Mouse (Mus musculus) embryo, embryonic 10.5 days (tissue): Measurements from ENCODE around the gene Tsc2.

Experiments used
- DNase-seq: peaks from one replicate; pipeline ENCODE4 v3.0.0-alpha.2; 2015; ENCODE audit warnings: low spot score

Tsc2 gene

DNA sequence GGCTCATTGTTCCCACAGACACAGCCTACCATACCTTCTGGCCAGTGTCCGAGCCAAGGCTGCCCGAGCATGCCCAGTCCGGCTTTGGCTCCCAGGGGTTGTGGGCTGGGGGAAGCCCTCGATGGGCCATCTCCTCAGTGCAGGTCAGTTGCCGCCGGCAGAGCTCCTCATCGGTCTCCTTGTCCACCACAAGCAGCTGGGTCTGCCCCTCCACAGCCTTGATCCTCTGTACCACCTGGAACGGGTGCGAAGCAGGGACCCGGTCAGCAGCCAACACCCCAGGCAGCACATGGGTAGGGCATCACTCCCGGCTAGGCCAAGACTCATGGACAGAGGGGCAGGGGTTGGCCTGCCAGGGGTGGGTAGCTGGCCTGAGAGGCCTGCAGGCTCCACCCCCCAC lies 15.1 kb upstream of the Tsc2 start:
- no peak for DNase-seq

DNA sequence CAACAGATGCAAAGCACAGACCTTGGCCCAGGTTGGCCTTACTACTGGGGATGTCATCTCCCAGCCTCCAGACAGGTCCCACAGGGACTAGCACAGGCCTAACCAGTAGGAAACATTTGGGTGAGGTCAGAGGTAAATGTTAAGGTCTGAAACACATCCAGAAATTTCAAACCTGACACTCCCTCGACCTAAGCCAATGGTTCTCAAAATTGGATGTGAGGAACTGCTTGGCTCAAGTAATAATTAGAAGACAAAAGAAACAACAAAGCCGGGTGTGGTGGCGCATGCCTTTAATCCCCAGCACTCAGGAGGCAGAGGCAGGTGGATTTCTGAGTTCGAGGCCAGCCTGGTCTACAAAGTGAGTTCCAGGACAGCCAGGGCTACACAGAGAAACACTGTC lies 14.0 kb upstream of the Tsc2 start:
- DNase-seq, result no peak

DNA sequence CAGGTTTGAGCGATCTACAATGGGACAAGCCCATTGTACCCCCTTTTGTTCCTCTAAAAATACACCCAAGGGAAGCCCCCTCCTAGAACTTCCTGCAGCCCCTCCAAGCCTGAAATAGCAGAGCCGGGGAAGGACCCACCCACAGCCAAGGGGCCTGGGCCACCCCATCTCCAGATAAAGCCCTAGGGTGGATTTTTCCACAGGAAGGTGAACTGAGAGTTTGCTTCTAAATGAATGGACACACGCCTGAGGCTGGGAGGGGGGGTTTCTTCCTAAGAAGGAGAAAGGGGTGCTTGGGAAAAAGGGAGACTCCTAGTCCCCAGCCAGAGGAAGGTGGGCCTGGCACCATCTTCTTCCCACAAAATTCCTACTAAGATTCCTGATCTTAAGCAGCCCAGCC lies 13.5 kb upstream of the Tsc2 start:
- no peak for DNase-seq

DNA sequence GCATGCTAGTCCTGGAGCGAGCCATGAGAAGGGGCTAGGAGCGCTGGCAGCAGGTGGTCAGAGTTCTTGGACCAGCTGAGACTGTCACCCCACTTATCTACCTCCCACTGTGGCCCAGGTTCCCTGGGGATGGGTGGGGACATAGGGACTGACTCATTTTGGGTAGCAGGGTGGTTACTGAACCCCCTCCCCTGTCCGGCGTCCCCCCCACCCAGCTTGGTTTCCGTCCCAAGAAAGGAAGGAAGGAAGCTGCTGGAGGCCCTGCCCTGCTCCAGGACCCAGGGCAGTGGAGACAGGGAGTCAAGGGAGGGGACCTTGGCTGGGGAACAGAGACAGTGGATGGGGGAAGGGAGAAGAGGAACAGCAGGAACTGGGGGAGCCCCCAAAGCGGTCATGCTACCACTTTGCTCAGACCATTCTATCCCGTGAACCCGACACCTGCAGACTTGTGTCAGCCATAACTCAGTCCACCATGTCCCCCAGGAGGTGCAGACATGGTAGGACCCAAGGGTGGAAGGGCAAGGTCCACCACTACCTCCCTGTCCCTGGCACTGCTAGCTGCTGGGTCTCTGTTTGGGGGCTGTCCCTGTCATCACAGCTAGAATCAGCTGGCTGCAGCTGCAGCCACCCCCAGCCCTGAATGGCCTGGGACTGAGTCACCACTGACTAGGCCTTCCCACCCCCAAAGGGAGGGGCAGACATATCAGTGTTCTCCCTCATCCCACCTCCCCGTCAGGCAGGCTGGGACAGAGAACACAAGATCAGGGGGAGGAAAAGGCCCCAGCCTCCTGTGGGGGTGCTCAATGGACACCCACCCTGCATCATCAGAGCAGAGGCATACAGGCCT lies 12.7 kb upstream of the Tsc2 start:
- DNase-seq, result no peak

DNA sequence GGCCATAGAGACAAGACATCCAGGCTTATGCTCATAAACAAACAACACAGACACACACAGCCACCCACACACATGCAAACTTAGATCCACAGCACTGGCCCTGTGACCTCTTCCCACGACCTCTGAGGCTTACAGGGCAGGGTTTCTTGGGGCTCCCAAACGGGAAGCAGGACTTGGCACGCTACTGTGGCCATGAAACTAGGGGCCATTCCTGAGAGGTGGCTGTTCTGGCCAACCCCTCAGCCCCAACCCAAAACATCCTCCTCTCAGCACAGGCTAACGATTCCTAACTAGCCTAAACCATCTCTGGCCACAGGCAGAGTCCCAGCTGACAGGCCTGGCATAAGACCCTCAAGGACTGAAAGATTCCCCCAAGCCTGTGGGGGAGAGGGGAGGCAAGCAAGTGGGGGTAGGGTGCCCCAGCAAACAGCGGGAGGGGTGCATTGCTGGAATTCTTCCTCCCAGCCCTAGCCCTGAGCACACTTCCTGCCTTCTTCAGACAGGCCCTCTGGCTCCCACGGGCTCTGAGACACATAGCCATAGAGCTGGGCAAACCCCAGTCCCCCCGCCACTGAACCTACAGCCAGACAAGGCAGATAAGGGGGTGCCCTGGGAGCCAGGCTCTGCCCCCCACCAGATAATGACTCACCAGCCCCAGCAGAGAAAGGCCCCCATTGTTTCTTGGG lies 11.7 kb upstream of the Tsc2 start:
- DNase-seq, result no peak

DNA sequence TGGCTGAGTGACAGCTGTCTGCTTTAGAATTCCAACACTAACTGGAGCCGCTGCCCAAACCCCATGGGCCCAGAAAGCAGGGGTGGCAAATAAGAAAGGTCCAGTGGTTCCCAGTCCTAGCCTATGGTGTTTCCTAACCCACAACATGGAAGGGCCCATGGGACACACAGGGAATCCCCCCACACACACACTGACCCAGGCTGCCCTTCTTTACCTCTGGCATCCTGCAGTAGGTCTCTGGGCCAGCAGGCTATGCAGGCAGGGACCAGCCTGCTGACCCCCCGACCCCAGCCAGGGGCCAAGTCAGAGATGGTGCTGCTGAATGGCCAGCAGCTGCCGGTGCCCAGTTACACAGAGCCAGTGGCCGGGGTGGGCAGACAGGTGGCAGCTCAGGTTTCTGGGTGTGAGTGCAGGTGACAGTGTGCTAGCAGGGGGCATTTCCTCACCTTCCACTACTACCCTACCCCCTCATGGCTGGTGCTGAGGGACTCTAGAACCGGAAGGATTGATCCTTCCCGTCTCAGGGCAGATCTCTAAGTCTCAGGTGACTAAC lies 10.4 kb upstream of the Tsc2 start:
- no peak for DNase-seq

DNA sequence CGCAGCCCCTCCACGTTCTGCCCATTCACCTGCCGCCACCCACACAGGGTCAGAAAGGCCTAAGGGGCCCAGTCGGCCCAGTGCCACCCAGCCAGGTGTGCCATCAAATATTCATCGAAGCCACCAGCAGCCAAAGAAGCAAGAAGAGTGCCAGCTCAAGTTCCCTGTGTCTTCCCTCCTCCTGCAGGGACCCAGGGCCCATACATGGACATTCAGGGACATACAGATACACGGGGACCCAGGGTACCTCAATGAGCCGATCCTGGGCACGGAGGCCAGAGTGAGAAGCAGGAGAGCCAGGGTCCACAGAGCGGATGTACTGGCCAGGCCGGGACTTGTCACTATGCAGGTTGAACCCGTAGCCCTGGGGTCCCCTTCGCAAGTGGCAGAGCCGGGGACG lies 9.5 kb upstream of the Tsc2 start:
- no peak for DNase-seq

DNA sequence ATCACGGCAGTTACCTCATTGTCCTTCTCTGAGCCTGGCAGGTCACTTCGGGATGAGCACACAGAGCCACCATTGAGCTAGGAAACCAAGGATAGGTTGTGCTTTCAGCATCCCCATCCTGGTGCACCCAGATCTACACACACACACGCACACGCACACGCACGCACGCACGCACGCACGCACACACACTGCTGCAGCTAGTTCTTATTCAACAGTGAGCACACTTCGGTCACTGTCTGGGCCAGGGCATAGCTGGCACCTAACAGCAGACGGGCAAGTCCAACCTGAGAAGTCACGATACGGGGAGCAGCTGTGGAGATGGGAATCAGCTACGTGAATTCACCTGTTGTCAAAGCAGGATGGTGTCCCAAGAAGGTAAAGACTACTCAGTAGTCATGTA lies 8.2 kb upstream of the Tsc2 start:
- no peak for DNase-seq

DNA sequence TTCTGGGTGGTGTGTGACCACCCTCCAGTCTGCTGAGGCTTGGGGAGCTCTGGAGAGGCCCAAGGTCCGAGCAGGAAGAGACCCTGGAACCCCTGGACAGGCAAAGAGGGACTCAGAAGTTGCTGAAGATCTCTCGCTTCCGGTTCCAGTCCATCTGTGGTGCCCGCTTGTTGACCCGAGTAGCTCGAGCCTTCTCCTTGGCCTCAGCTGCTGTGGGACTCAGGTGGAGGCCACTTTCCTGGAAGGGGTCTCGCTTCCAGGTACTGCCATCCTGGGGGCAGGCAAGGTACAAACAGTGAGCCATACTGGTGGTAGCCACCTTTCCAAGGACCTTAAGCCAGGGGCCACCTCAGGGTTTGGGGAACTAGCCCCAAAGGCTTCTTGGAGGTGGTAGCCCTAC lies 7.7 kb upstream of the Tsc2 start:
- no peak for DNase-seq

DNA sequence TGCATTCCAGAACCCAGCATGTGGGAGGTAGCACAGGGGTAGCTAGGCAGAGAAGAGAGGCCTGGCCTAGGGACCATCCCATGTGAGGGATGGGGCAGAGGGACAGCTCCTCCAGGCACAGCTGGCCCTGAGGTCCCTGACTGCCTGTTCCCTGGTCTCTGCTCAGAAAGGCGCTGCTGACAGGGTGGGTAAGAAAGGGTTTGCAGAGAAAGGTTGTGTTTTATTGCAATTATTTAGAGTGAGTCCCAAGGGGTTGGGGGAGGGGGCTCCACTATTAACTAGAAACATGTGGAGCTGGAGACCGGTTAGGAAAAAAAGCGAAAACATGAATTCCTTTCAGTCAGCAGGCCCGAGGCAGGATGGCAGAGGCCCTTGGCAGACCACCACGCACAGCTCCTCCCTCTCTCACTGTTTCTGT lies 7.2 kb upstream of the Tsc2 start:
- peak; percentile 68 for DNase-seq

DNA sequence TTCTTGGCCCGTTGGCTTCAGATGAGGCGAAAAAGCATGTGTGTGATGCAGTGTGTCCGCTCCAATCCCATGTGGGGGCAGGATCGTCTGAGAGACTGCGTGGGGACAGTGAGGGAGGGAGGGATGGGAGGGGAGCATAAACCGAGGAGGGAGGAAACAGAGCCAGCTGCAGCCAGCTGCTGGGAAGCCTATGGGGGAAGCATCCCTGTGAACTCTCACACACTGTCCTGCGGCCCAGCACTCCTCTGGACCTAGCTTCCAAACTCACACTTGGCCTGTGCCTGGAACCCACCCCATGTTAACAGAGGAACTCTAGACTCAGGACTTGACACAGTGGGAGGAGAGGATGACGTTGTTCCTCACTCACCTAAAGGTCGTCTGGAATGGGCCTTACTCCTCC lies 6.4 kb upstream of the Tsc2 start:
- no peak for DNase-seq

DNA sequence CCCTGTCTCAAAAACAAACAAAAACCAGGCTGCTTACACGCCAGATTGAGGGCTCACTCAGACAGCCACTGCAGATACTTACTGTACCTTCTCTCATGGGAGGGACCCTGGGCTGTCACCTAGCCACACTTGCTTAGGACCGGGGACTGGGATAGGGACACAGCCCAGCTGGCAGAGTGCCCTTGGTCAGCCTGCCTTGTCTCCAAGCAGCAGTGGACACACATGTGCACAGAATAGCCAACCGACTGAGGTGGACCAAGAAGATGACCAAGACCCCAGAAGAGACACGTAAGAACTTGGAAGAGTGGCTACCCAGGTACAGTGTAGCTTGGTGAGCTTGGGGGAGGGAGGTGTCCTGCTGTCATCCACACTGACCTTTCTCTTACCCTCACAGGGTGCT lies 5.8 kb upstream of the Tsc2 start:
- no peak for DNase-seq

DNA sequence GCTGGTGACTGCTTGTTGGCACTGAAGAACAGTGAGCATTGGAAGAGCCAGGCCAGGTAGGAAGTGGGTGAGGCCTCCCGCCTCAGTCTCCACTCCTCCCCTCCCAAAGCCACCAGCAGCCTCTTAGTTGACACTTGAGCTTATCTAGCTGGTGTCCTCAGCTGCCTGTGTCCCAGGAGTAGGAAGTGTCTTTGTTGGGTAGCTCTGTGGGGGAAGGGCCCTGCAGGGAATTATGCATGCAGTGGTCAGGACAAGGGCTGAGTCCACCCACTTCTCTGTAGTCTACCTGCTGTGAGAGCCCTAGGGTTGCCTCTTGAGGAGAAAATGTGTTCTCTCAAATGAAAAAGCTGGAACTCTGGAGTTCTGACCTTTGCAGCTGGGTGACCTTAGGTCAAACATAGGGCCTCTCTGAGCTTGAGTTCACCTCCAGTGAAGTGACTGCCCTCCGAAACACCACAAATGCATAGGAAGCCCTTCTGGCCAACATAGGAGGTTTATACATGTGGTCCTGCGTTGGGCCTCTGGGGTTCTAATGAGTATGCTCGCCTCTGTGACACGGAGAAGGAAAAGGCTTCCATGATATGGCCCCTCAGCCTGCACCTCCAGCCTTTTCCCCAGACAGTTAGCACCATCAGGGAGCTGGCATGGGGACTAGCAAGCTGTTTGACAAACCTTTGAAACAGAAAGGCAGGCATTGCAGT lies 4.5 kb upstream of the Tsc2 start:
- DNase-seq, result no peak

DNA sequence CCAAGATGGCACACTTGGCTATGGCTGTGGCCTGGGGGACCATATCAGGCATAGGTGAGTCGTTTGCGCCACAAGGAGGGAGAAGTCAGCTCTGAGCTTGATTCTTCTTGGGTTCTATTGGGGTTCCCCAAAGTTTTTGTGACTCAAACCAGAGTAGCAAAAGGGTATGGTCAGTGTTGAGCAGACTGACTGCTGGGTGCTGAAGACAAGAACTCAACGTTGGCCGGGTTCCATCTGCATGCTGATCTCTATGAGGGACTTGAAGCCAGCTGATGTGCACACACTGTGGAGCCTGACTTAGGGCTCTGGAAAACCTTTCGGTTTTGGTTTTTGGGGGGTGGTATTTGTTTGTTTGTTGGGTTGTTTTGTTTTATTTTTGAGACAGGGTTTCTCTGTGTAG lies 3.3 kb upstream of the Tsc2 start:
- no peak for DNase-seq

DNA sequence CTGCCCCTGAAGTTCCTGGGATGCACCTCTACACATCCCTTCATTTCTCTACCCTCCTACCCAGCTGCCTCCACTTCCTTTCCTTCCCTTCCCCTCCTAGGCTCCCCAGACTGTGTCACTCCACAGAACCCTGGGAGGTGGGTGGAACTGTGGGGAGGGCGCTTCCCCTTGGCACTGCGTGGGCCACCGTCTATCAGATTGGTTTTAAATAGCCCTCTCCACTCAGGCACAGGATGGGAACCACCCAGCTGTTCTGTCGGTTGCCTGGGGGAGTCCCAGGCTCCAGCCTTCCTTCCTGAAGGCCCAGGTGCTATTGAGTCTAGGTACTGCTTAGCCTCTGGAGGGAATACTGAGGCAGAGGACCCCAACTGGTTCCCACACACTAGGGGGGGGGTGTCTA lies 2.6 kb upstream of the Tsc2 start:
- DNase-seq, result no peak

DNA sequence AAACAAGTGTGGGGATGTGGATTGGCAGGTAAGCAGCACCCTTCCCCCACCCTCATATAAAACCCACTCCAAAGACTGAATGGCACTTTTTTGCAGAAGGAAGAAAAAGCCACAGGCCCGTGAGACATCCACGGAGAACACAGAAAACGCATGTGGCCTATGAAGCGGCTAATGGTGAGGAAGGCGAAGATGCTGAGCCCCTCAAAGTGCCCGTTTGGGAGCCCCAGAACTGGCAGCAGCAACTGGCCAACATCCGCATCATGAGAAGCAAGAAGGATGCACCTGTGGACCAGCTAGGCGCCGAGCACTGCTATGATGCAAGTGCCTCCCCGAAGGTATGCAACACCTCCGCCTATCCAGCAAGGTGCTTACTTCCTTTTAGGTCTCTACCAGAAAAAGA lies 1.4 kb upstream of the Tsc2 start:
- DNase-seq, result no peak

DNA sequence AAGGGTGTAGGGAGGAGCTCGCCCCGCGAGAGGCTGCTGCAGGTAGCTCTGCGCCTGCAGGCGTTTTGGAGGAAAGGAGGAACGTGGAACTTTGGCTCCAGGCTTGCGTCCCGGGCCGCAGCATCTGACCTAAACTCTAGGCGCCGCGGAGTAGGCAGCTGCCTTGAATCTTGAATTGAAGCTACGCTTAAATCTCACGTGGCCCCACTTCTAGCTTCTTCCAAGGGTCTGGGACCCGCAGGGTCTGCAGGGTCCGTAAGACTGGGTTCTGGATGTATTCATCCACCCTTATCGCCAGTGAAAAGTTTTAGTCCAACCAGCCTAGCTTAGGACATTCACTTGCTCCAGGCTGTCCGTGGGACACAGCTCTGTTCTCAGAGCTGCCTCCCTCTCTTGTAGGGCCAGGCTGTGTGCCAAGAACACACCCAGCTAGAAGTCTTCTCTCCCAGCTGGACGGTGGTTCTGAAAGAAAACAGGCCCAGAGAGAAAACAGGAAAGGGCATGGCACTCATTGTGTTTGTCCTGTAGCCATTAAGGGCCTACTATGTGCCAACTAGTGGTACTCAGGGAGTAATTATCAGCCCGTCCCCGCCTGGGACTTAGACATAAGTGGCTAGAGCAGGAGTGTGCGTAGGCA lies 501 bp upstream of the Tsc2 start:
- DNase-seq, result no peak

DNA sequence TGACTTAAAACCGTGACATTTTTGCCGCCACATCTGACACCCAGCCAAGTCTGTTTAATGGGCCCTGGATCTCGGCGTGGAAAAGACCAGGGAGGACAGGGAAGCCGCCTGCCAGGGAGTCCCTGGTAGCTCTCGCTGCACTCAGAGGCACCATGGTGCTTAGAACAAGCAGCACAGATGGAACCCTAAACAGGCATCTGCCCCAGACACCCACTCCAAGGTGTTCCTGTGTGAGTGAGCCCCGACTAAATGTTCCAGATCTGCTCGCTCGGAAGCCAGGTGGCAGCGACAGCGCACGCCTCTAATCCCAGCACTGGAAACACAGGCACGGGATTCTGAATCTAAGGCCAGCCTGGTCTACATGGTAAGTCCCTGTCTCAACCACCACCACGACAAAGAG lies 2.4 kb downstream of the Tsc2 start:
- DNase-seq, result no peak

DNA sequence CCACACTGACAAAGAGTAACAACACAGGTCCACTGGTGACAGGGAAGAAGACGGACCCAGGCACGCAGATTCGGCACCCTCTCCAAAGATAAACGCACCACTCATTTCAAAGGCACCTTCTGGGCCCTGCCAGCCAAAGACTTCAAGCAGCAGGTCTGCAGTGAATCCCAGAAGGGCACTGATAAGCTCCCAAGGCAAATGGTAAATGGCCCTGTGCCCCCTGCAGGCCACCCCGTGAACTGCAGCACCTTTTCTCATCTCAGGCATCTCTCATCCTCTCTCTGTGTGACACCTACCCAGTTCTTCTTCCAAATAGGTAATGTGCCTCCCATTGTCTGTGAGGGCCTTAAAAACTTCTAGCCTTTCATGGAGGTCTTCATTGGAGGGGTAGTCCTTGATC lies 3.8 kb downstream of the Tsc2 start:
- peak; percentile 81 for DNase-seq

DNA sequence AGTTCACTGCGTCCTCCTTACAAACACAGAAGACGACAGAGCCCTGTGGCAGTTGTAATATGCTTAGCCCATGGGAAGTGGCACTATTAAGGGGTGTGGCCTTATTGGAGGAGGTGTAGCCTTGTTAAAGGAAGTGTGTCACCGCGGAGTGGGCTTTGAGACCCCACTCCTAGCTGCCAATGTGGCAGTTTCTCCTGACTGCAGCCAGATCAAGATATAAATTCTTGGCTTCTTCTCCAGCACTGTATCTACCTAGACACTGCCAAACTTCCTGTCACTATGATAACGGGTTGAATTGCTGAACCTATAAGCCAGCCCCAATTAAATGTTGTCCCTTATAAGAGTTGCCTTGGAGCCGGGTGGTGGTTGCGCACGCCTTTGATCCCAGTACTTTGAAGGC lies 7.0 kb downstream of the Tsc2 start:
- no peak for DNase-seq

DNA sequence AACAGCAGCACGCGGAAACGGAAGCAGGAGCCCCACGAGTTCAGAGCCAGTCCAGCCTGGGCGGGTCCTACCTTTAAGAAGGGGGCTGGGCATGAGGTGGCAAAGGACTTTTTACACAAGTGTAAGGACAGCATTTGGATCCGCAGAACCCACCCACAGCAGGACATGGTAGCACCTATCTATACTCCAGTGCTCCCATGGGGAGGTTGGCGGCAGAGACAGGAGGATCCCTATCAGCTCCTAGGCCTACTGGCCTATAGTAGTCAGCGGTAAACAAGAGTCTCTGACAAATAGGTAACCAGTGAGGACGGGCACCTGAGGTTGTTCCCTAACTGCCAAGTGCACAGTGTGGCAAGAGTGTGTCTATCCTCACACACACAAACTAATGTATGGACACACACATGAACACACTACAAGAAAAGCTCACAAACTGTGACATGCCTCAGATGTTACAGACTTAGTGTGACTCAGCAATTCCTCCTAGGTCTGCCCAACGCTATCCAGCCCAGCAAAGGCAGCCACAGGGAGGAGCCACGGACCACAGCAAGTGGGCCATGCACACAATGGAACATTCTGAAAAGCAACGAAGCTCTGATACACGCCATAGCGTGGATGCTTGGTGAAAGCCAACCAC lies 14.8 kb downstream of the Tsc2 start:
- peak; percentile 12 for DNase-seq

DNA sequence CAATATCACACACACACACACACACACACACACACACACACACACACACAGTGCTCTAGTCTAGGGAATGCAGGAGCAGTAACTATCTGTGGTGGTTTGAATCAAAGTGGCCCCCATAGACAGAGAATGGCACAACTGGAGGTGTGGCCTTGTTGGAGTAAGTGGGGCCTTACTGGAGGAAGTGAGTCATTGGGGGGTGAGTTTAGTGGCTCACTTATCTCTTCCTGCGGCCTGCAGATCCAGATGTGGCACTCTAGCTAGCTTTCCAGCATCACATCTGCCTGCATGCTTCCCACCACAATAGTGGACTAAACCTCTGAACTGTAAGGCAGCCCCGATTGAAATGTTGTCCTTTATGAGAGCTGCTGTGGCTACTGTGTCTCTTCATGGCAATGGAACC lies 21.7 kb downstream of the Tsc2 start:
- DNase-seq, result no peak
